ENCODE assay signal across 8 mouse cellular contexts in genomic region chrX:142682990-142683389, GRCm38 (mm10). TPM values are rescaled to one million over a fixed set of nuclear protein-coding genes. Genes with fewer than 3 reads are reported as not detected.
DNase-seq lines count a peak whose midpoint lies in the region; ATAC-seq lines count a peak whose summit lies in the region.

No protein-coding gene starts in this region.

- H3K4me1 ChIP-seq in forebrain, embryonic 10.5 days, result peaks cover 66% of the 10 kb centered on the region
- H3K4me1 ChIP-seq in hindbrain, embryonic 15.5 days (replicated peaks), result peaks cover 20% of the 10 kb centered on the region
- H3K4me1 ChIP-seq in liver, embryonic 11.5 days (replicated peaks; ENCODE audit: control insufficient read depth, insufficient read depth, low read length), result peaks cover 16% of the 10 kb centered on the region
- H3K4me1 ChIP-seq in midbrain, embryonic 16.5 days (ENCODE audit: control insufficient read depth, insufficient read depth, low read length), result peaks cover 13% of the 10 kb centered on the region

- H3K4me3 ChIP-seq in forebrain, embryonic 10.5 days, result peak overlapping the region; percentile 67
- peak overlapping the region; percentile 59 for H3K4me3 ChIP-seq in hindbrain, embryonic 15.5 days
- H3K4me3 ChIP-seq in liver, embryonic 11.5 days (ENCODE audit: low read depth, low read length), result peak overlapping the region; percentile 69
- H3K4me3 ChIP-seq in midbrain, embryonic 16.5 days (ENCODE audit: low read depth, low read length), result peak overlapping the region; percentile 60

- H3K9ac ChIP-seq in hindbrain, embryonic 15.5 days, result no peak overlapping the region
- peak overlapping the region; percentile 75 for H3K9ac ChIP-seq in liver, embryonic 11.5 days (ENCODE audit: low read depth, low read length)
- H3K9ac ChIP-seq in midbrain, embryonic 16.5 days (ENCODE audit: low read depth, low read length), result no peak overlapping the region

- 33% methylated on average over 5 of the region's 5 CpGs for WGBS in forebrain, embryonic 10.5 days
- 40% methylated on average over 5 of the region's 5 CpGs for WGBS in hindbrain, embryonic 15.5 days
- 20% methylated on average over 5 of the region's 5 CpGs for WGBS in liver, embryonic 11.5 days
- WGBS in midbrain, embryonic 16.5 days, result 51% methylated on average over 5 of the region's 5 CpGs

- H3K27me3 ChIP-seq in forebrain, embryonic 10.5 days (ENCODE audit: poor library complexity, severe bottlenecking), result peaks cover 99% of the 10 kb centered on the region
- H3K27me3 ChIP-seq in hindbrain, embryonic 15.5 days, result 0 out of 2 replicates have a peak, but pooled peaks cover 2% of the 10 kb centered on the region
- peaks cover 4% of the 10 kb centered on the region for H3K27me3 ChIP-seq in liver, embryonic 11.5 days (replicated peaks; ENCODE audit: control insufficient read depth, insufficient read depth, low read length)
- H3K27me3 ChIP-seq in midbrain, embryonic 16.5 days (ENCODE audit: control insufficient read depth, insufficient read depth, low read depth, low read length), result 0 out of 2 replicates have a peak, but pooled peaks cover 3% of the 10 kb centered on the region

- H3K36me3 ChIP-seq in forebrain, embryonic 10.5 days (replicated peaks), result 0 out of 2 replicates have a peak, but pooled peaks cover 4% of the 10 kb centered on the region
- no peaks in the 10 kb centered on the region for H3K36me3 ChIP-seq in hindbrain, embryonic 15.5 days
- no peaks in the 10 kb centered on the region for H3K36me3 ChIP-seq in liver, embryonic 11.5 days (ENCODE audit: control insufficient read depth, insufficient read depth, low read length)
- H3K36me3 ChIP-seq in midbrain, embryonic 16.5 days (ENCODE audit: control insufficient read depth, insufficient read depth, low read length), result no peaks in the 10 kb centered on the region

- H3K9me3 ChIP-seq in forebrain, embryonic 10.5 days, result no peaks in the 10 kb centered on the region
- no peaks in the 10 kb centered on the region for H3K9me3 ChIP-seq in hindbrain, embryonic 15.5 days
- no peaks in the 10 kb centered on the region for H3K9me3 ChIP-seq in liver, embryonic 11.5 days (ENCODE audit: control insufficient read depth, low read length)
- no peaks in the 10 kb centered on the region for H3K9me3 ChIP-seq in midbrain, embryonic 16.5 days (replicated peaks; ENCODE audit: control insufficient read depth, low read length, poor library complexity, severe bottlenecking)

- H3K4me2 ChIP-seq in hindbrain, embryonic 15.5 days, result peak overlapping the region; percentile 68
- peak overlapping the region; percentile 90 for H3K4me2 ChIP-seq in liver, embryonic 11.5 days
- H3K4me2 ChIP-seq in midbrain, embryonic 16.5 days (ENCODE audit: low read length), result peak overlapping the region; percentile 56

- peak; percentile 26 for DNase-seq in cerebellum, adult 9-11 months
- no peak for DNase-seq in cerebellum, postnatal 36 days
- DNase-seq in forebrain, embryonic 10.5 days (ENCODE audit: extremely low spot score, low spot score), result no peak
- DNase-seq in liver, embryonic 11.5 days (ENCODE audit: low spot score), result no peak
- DNase-seq in Muller cell, postnatal 12 days (ENCODE audit: inconsistent ontology term), result no peak
- no peak for DNase-seq in frontal cortex, postnatal 36 days (ENCODE audit: low spot score in 2 of 2)

- no peak for ATAC-seq in hindbrain, embryonic 15.5 days (ENCODE audit: low FRiP score, low read depth)
- ATAC-seq in liver, embryonic 11.5 days (replicated peaks; ENCODE audit: low FRiP score), result no peak
- ATAC-seq in midbrain, embryonic 16.5 days, result no peak

- peak overlapping the region; percentile 95; the same call in 1 of the 2 replicates for H3K27ac ChIP-seq in forebrain, embryonic 10.5 days
- H3K27ac ChIP-seq in hindbrain, embryonic 15.5 days (replicated peaks), result no peak overlapping the region
- no peak overlapping the region for H3K27ac ChIP-seq in liver, embryonic 11.5 days (ENCODE audit: low read depth, low read length)
- no peak overlapping the region for H3K27ac ChIP-seq in midbrain, embryonic 16.5 days (ENCODE audit: low read length)

RNA-seq across cellular contexts. Expression of gene Tmem164, which starts 1.8 kb away (rescaled TPM):
- polyA plus RNA-seq in forebrain, embryonic 10.5 days (2016; fragmentation: Nextera tagmentation; extraction: Ambion mirVana), result 67.4 and 70.8 TPM in 2 replicates
- 24.9 and 25.1 TPM in 2 replicates for polyA plus RNA-seq in hindbrain, embryonic 15.5 days (2015; fragmentation: Nextera tagmentation; extraction: Ambion mirVana)
- 43.8 and 46.3 TPM in 2 replicates for polyA plus RNA-seq in liver, embryonic 11.5 days (2014; fragmentation: Nextera tagmentation; extraction: Ambion mirVana)
- polyA plus RNA-seq in midbrain, embryonic 16.5 days (2015; fragmentation: Nextera tagmentation; extraction: Ambion mirVana), result 21.4 and 22.0 TPM in 2 replicates
